Mouse (Mus musculus): ENCODE results near the gene Srgap3. TPM values are rescaled to one million over a fixed set of nuclear protein-coding genes. Genes with fewer than 3 reads are reported as not detected.
A peak's percentile ranks its signal among the peaks of the same experiment; 100 is the strongest.
"Not testable (repeated sequence)": the region's sequence is repeated elsewhere in the genome, so short reads cannot be mapped to it uniquely, and the experiment has no call there.

The Srgap3 gene
- polyA plus RNA-seq, 1 experiment from 2014 or later, result 4.9 TPM

GRCm38 (mm10) chr6:112868197-112868957 lies 78.7 kb downstream of the Srgap3 start:
- Histone ChIP-seq H3K9ac (no peak overlapping the region), H3K4me2 (no peak overlapping the region), H3K27ac (no peak overlapping the region), H3K36me3 (no peaks in the 10 kb centered on the region), H3K9me3 (replicated peaks) (no peaks in the 10 kb centered on the region), H3K4me3 (replicated peaks) (no peak overlapping the region), H3K27me3 (no peaks in the 10 kb centered on the region), H3K4me1 (peaks cover 18% of the 10 kb centered on the region)
- ATAC-seq (replicated peaks; ENCODE audit: low FRiP score), result no peak
- WGBS, result 83% methylated on average over 9 of the region's 9 CpGs

- H3K27me3 ChIP-seq, result no peaks in the 10 kb centered on the region
- H3K4me2 ChIP-seq, result no peak overlapping the region
- no peak overlapping the region for H3K4me3 ChIP-seq (replicated peaks)
- H3K4me1 ChIP-seq, result peaks cover 14% of the 10 kb centered on the region
- no peak for ATAC-seq (replicated peaks; ENCODE audit: low FRiP score)
- no peaks in the 10 kb centered on the region for H3K36me3 ChIP-seq
- 87% methylated on average over 4 of the region's 4 CpGs for WGBS
- no peak overlapping the region for H3K9ac ChIP-seq
- H3K9me3 ChIP-seq (replicated peaks), result no peaks in the 10 kb centered on the region
- no peak overlapping the region; the same call in 1 of the 2 replicates for H3K27ac ChIP-seq
These were observed 81.0 kb downstream of the Srgap3 start for GRCm38 (mm10) chr6:112866096-112866495.

- Histone ChIP-seq H3K4me2 (no peak overlapping the region), H3K36me3 (no peaks in the 10 kb centered on the region), H3K27ac (peak overlapping the region; percentile 7; the same call in 1 of the 2 replicates), H3K9ac (no peak overlapping the region), H3K4me3 (replicated peaks) (no peak overlapping the region), H3K9me3 (replicated peaks) (no peaks in the 10 kb centered on the region), H3K27me3 (no peaks in the 10 kb centered on the region), H3K4me1 (peaks cover 9% of the 10 kb centered on the region)
- ATAC-seq (replicated peaks; ENCODE audit: low FRiP score), result peak; percentile 55; the same call in 1 of the 2 replicates
- 42% methylated on average over 6 of the region's 6 CpGs for WGBS
These were observed 82.0 kb downstream of the Srgap3 start for GRCm38 (mm10) chr6:112865021-112865531.

GRCm38 (mm10) chr6:112862465-112862864 lies 84.6 kb downstream of the Srgap3 start:
- WGBS, result 84% methylated on average over 7 of the region's 7 CpGs
- H3K36me3 ChIP-seq, result no peaks in the 10 kb centered on the region
- no peak overlapping the region for H3K9ac ChIP-seq
- no peak for ATAC-seq (replicated peaks; ENCODE audit: low FRiP score)
- peaks cover 9% of the 10 kb centered on the region for H3K4me1 ChIP-seq
- no peak overlapping the region for H3K4me2 ChIP-seq
- no peaks in the 10 kb centered on the region for H3K9me3 ChIP-seq (replicated peaks)
- no peak overlapping the region for H3K27ac ChIP-seq
- no peaks in the 10 kb centered on the region for H3K27me3 ChIP-seq
- H3K4me3 ChIP-seq (replicated peaks), result no peak overlapping the region

GRCm38 (mm10) chr6:112861351-112862297 lies 85.4 kb downstream of the Srgap3 start:
- ATAC-seq (replicated peaks; ENCODE audit: low FRiP score), result no peak
- WGBS, result 78% methylated on average over 11 of the region's 11 CpGs
- H3K4me2 ChIP-seq, result no peak overlapping the region
- H3K27ac ChIP-seq, result no peak overlapping the region
- H3K36me3 ChIP-seq, result no peaks in the 10 kb centered on the region
- no peaks in the 10 kb centered on the region for H3K27me3 ChIP-seq
- H3K4me3 ChIP-seq (replicated peaks), result no peak overlapping the region
- no peaks in the 10 kb centered on the region for H3K9me3 ChIP-seq (replicated peaks)
- no peak overlapping the region for H3K9ac ChIP-seq
- H3K4me1 ChIP-seq, result peaks cover 9% of the 10 kb centered on the region

DNA sequence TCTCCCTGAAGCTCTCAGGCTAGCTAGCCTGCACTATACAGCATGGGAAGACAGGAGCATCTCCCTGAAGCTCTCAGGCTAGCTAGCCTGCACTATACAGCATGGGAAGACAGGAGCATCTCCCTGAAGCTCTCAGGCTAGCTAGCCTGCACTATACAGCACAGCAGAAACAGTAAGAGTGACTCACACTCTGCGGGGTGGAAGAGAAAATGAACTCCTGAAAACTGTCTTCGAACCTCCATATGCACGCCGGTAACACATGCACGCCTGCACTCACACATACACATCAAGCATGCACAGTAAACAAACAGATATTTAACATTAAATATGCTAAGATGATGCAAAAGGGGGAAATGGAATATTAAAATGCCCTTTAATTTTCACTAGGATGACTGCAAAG lies 86.8 kb downstream of the Srgap3 start:
- H3K4me3 ChIP-seq (replicated peaks); H3K9me3 ChIP-seq (replicated peaks); H3K27me3 ChIP-seq; H3K9ac ChIP-seq; ATAC-seq (replicated peaks; ENCODE audit: low FRiP score); H3K36me3 ChIP-seq; H3K27ac ChIP-seq; H3K4me1 ChIP-seq; H3K4me2 ChIP-seq: not testable (repeated sequence)
- 96% methylated on average over 5 of the region's 5 CpGs for WGBS

GRCm38 (mm10) chr6:112857057-112857456 lies 90.0 kb downstream of the Srgap3 start:
- WGBS, result 71% methylated on average over 6 of the region's 6 CpGs

DNA sequence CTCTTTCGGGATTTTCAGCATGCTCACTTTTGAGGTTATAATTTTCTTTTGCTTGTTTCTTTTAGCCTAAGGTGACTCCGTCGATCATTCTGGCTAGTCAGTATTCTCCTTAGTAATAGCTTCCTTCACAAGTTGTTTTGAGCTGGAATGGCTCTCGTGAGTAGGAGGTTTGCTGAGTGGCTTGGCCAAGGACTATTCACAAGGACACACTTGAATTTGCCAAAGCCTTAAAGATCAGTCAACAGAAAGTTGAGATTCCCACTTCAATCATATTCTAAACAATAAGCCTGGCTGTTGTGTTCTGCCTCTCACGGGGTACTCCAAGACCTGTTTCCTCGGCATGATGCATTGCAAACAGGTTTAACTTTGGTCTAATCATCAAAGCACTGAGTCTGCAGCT lies 91.9 kb downstream of the Srgap3 start:
- Histone ChIP-seq H3K4me1 (no peaks in the 10 kb centered on the region), H3K36me3 (no peaks in the 10 kb centered on the region), H3K9me3 (replicated peaks) (no peaks in the 10 kb centered on the region), H3K27ac (no peak overlapping the region), H3K4me3 (replicated peaks) (no peak overlapping the region), H3K4me2 (no peak overlapping the region), H3K9ac (no peak overlapping the region), H3K27me3 (no peaks in the 10 kb centered on the region)
- WGBS, result 90% methylated on average over 6 of the region's 6 CpGs
- ATAC-seq (replicated peaks; ENCODE audit: low FRiP score), result no peak

More at GRCm38 (mm10) chr6:112857057-112857456, 90.0 kb downstream of the Srgap3 start:
- Histone ChIP-seq H3K4me2 (no peak overlapping the region), H3K4me1 (no peaks in the 10 kb centered on the region), H3K9me3 (replicated peaks) (no peaks in the 10 kb centered on the region), H3K27me3 (no peaks in the 10 kb centered on the region), H3K4me3 (replicated peaks) (no peak overlapping the region), H3K9ac (no peak overlapping the region), H3K27ac (no peak overlapping the region), H3K36me3 (no peaks in the 10 kb centered on the region)
- ATAC-seq (replicated peaks; ENCODE audit: low FRiP score), result no peak

GRCm38 (mm10) chr6:112852261-112853235 lies 94.5 kb downstream of the Srgap3 start:
- no peaks in the 10 kb centered on the region for H3K36me3 ChIP-seq
- H3K9ac ChIP-seq, result no peak overlapping the region
- no peak overlapping the region for H3K4me2 ChIP-seq
- no peaks in the 10 kb centered on the region for H3K9me3 ChIP-seq (replicated peaks)
- H3K27me3 ChIP-seq, result no peaks in the 10 kb centered on the region
- no peak overlapping the region for H3K27ac ChIP-seq
- H3K4me3 ChIP-seq (replicated peaks), result no peak overlapping the region
- H3K4me1 ChIP-seq, result no peaks in the 10 kb centered on the region
- no peak for ATAC-seq (replicated peaks; ENCODE audit: low FRiP score)
- WGBS, result 69% methylated on average over 14 of the region's 14 CpGs

DNA sequence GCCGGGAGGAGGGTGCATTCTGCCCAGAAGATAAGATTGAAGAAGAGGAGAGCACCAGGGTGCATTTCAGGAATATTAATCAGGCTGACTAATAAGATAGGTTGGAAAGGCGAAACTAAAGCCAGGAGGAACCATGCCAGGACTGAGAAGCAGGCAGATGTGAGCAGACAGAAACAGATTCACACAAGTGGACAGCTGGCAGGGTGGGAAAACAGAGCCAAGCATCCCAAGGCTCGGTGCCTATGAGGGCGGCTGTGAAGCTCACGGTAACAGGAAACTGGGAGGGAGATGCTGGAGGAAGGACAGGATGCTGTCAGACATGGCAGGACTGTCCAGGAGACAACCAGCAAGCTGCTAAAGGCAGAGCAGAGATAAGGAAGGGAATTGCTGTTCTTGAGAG lies 96.3 kb downstream of the Srgap3 start:
- Histone ChIP-seq H3K9ac (no peak overlapping the region), H3K27me3 (no peaks in the 10 kb centered on the region), H3K4me1 (no peaks in the 10 kb centered on the region), H3K4me3 (replicated peaks) (no peak overlapping the region), H3K27ac (no peak overlapping the region), H3K36me3 (no peaks in the 10 kb centered on the region), H3K9me3 (replicated peaks) (no peaks in the 10 kb centered on the region), H3K4me2 (no peak overlapping the region)
- 45% methylated on average over 5 of the region's 5 CpGs for WGBS
- ATAC-seq (replicated peaks; ENCODE audit: low FRiP score), result no peak

DNA sequence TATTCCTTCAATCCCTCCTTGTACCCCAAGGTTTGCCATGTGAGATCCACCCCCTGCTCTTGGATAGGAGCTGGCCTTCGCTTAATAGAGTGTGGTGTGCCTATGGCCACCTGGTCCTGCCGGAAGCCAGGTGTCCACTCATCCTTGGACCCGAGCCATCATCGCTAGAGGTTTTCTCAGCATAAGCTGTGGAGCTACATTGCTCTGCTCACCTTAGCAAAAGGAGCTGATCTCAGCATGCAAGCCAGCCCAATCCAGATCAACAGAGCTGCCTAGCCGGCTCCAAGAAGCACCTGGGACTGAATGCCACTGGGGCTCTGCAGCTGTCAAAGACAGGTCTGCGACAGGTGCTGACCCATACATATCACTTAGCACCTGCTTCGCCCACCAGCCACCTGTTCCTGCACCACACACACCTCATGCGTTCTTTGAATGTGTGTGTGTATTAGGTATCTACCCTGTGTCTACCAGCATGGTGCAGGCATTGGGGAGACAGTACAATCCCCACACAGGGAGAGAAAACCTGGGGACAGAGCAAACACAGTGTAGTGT lies 98.4 kb downstream of the Srgap3 start:
- no peak overlapping the region for H3K4me2 ChIP-seq
- no peak overlapping the region for H3K4me3 ChIP-seq (replicated peaks)
- no peaks in the 10 kb centered on the region for H3K9me3 ChIP-seq (replicated peaks)
- no peak for ATAC-seq (replicated peaks; ENCODE audit: low FRiP score)
- no peaks in the 10 kb centered on the region for H3K36me3 ChIP-seq
- WGBS, result 89% methylated on average over 8 of the region's 8 CpGs
- H3K9ac ChIP-seq, result no peak overlapping the region
- H3K4me1 ChIP-seq, result peaks cover 9% of the 10 kb centered on the region; the same call in 1 of the 2 replicates
- H3K27me3 ChIP-seq, result no peaks in the 10 kb centered on the region
- no peak overlapping the region for H3K27ac ChIP-seq
